Mouse (Mus musculus) G1E (cell line): ENCODE measurements around the gene Chn2.

Experiments used
- CTCF ChIP-seq: IDR thresholded peaks from 2 replicates; pipeline ENCODE4 v1.5.1; 2012; ENCODE audit warnings: low read depth, low read length, inconsistent platforms, mixed read lengths
- GATA1 ChIP-seq: IDR thresholded peaks from 2 replicates; pipeline ENCODE4 v1.6.1; 2012; ENCODE audit warnings: borderline replicate concordance, low read length, inconsistent platforms, mixed read lengths

GRCm38 (mm10) chr6:54021123-54021789 lies 18.1 kb upstream of the Chn2 start:
- no peak for TF ChIP-seq CTCF
- TF ChIP-seq GATA1: no peak
